Mouse (Mus musculus): ENCODE measurements at regions not wholly inside any gene's neighbourhood (a gene's known extent, or its start where the extent isn't known, plus 50 kb on each side); places are given as distances from the start of the nearest gene placed in this dataset.

GRCm38 (mm10) chr10:95086755-95087154, 142.1 kb upstream of the Plxnc1 start:
- no peak for DNase-seq (ENCODE audit: low spot score in 2 of 2)

GRCm38 (mm10) chr10:95085688-95086268, 141.1 kb upstream of the Plxnc1 start:
- peak in 1 of 2 experiments; percentile 48 for DNase-seq (ENCODE audit: low spot score in 2 of 2)

DNA sequence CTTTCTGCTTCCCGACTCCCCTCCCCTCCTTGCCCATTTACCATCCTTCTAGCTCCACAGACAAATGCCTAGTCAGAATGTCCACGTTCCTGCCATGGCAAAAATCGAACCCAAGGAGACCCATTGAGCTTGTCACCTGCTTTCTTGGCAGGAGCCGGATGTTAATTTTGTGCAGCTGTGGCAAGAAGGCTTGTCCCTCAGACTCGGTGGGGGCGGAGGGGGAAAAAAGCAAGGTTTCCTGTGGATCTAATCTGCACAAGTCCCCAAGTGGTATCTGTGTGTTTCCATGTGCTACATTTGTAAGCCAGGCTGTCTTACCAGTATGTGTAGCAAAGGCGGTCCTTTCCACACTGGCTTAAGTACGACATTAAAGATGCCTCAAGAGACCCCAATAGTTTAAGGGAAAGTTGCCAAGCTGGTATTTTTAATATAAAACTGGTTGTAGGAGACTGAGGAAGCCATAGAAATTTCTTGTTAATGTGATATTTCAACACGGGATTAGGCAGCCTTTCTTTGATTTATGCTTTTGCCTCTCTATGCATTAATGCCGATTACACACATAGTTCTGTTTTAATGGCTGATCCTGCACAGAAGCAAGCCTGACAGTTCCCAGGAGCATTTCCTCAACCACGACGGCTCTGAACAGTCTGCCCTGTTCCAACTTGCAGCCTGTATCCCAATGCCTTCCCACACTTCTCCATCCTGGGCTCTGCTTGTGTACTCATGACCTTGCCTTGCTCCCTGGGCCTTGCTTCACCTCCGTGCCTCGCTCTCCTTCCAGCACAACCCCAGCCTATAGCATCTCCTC, 138.9 kb upstream of the Plxnc1 start:
- no peak for DNase-seq (ENCODE audit: low spot score in 2 of 2)

- peak in 1 of 2 experiments; percentile 30 for DNase-seq (ENCODE audit: low spot score in 2 of 2)
Measured at GRCm38 (mm10) chr10:95082634-95083033, 138.0 kb upstream of the Plxnc1 start.

GRCm38 (mm10) chr10:95079979-95080378, 135.3 kb upstream of the Plxnc1 start:
- no peak for DNase-seq (ENCODE audit: low spot score in 2 of 2)

DNA sequence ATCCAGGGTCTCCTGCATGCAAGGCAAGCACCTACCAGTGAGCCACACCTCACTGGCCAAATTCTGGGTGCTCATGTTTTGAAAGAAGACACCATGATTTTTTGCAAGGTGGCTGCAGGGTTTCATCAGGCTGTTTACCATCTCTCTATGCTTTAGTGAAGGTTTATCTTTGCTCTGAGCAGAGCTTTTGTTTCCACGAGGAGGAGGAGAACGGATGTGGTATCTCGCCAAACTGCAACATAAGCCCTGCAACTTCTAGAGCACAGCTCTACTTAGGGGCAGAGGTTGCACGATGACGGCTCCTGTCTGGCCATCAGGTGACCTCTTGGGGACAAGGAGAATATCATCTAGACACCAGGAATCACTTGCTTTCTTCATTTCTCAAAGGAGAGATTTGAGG, 131.8 kb upstream of the Plxnc1 start:
- DNase-seq (ENCODE audit: low spot score in 2 of 2) = no peak

DNA sequence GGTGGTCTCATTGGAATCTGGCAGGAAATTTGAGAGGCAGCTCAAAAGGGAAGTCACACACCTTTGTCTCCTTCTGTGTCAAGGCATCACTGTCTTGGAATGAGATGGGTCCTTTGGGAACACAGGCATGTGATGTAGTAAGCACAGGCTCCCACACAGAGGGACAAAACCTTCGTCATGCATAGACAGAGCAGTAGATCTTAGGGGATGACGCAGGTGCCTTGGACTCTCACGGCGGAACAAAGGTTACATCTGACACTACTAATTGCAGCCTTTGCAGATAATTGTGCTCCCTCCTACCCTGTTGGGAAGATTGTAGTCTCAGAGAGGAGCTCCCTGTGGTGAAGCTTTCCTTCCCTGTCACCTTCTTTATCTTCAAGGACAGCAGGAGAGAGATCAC, 131.3 kb upstream of the Plxnc1 start:
- DNase-seq (ENCODE audit: low spot score in 2 of 2) = no peak

DNA sequence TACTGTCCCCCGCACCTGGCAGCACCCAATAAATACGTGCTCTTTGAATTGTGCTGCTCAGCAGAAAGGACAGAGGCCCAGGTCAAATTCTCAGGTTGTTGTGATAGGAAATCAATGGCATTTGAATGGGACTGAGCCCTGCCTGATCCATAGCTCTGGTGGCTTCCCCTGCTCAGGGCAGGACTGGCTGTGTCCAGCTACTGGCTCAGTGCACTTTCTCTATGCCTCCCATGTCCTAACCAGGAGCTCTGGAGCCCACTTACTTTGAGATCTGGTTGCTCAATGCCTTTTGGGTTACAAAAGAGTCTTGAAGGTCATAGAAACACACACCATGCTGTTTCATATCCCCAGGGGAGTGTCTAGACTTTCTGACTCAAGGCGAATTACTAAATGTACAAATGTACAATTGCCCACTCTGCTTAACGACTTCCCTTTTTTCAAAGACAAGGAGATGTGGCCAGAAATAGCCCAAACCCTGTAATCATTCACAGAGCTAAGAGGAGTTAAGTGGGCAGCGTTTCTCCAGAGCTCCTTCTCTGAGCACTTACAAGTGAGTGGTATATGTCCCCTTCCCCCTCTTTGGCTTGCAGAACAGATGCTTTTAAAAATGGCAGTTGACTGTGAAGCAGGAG, 130.4 kb upstream of the Plxnc1 start:
- DNase-seq (ENCODE audit: low spot score in 2 of 2) = no peak

DNA sequence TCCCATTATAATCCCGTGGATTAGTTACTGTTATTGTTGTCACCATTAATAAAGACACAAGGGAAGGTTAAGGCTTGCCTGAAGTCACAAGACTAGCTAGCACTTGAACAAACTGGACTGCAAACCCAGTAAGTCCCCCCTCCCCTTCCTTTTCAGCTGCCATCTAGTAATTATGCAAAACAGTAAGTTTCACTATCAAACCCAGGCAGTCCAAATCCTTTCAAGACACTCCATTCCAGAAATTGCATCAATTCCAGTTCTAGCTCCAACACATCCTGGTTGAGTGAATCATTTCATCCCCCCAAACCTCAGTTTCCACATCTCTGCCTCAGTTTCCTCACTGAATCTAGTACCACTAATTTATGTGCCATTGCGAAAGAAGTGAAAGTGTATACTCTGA, 129.7 kb upstream of the Plxnc1 start:
- no peak for DNase-seq (ENCODE audit: low spot score in 2 of 2)

DNA sequence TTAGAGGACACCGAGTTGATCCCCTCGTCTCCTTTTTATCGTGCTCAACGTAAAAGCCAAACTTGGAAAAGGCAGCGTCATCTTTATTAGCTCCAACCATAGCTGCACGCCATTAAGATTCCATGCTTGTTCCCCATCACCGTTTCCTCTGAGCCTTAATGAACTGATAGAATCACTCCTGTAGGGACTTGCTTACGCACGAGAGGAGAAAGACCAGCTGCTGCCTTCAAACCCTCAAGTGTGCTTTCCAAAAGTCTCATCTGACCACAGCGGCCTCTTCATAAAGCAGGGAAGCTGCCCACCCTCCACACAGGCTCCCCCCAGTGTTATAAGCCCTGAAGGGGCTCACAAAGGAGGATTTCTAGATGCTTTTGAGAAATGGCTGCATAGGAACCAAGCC, 123.3 kb upstream of the Plxnc1 start:
- no peak for DNase-seq (ENCODE audit: low spot score in 2 of 2)

- no peak for DNase-seq (ENCODE audit: low spot score in 2 of 2)
Measured at GRCm38 (mm10) chr10:95066774-95067173, 122.1 kb upstream of the Plxnc1 start.

DNA sequence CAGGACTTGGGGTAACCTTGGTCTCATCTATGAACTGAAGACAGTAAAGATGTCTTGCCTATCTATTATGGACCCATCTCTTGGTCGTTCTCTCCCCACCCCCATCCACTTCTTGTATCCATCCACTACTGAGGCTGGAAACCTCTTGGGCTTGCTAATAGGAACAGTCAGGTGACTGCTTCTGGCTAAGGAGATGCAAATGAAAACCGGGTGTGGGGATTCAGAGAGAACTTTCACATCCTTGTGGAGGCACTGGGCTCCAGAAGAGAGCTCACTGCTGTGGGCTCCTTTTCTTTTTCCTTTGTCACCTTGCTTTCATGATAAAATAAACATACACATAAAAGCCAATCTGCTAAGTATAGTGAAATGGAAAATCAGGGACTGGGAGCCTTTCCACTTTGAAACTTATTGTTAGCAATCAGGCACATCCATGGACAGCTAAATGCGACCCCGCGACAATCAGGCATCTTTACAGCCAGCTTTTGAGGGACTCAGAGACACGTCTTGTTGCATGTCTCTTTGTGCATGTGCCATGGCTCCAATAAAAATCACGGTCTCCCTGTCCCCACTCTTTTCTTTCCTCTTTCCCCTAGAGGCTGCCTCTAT, 115.0 kb upstream of the Plxnc1 start:
- no peak for DNase-seq (ENCODE audit: low spot score in 2 of 2)

DNA sequence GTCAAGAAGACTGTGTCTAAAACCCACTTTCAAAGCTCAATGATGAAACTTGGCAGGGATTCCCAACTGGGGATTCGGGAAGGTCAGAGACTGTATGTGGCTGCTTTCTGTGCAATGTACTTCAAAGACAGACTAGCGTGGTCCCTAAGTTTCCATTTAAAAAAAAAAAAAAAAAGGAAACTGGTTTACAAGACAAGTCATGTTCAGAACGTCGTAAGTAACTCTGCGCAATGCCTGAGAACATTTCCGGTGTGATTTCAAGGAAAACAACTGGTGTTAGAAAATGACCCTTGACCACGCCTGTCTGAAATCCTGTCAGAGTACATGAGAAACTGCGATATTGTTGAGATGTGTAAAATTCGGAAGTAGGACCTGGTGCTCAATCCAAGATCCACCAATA, 114.4 kb upstream of the Plxnc1 start:
- DNase-seq (ENCODE audit: low spot score in 2 of 2) = no peak

DNA sequence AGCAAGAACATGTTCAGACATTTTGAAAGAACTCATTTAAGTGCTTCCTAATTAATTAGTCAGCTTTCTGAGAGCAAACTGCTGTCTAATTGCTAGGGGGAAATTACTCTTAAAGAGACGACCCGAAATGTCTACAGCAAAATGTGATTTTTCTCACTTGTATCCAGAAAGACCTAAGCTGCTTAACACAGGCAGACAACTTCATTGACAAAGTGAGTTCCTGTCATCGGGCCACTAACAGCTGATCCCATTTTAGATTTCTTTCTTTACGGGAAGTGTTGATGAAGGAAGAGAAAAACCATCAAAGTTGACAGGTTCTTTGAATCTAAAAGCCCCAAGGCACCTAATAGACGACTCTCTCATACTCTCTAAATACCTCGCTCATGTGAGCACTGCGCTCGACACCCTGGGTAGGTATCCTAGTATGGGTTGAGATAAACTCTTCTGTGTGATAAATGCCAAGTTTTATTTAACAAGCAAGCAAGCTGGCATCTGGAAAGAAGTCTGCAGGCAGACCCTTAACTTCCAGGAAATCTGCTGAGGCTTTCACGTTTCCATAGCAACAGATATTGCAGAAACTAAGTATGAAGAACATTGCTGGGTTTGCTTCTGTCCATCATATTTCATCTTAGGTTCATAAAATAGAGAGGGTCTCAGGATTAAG, 112.5 kb upstream of the Plxnc1 start:
- DNase-seq (ENCODE audit: low spot score in 2 of 2) = no peak

GRCm38 (mm10) chr10:95056541-95056940, 111.9 kb upstream of the Plxnc1 start:
- no peak for DNase-seq (ENCODE audit: low spot score in 2 of 2)

- no peak for DNase-seq (ENCODE audit: low spot score in 2 of 2)
Measured at GRCm38 (mm10) chr10:95054869-95055268, 110.2 kb upstream of the Plxnc1 start.

DNA sequence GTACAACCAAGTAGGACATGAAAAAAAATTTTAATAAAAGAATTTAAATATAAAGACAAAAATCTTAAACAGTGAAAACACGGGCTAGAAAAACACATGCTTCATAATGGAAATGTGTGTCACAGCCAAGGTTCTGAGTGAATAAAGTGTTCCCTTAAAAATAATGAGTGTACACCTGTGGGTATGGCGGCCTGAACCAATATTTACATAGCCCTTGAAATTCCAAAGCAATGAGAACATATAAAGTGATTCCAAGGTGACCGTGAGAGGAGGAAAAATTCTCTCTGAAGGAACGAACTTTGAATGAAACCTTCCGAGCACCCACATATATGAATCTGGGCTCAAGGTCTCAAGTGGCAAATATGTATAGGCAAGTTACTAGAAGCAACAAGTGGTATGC, 104.2 kb upstream of the Plxnc1 start:
- no peak for DNase-seq (ENCODE audit: low spot score in 2 of 2)

DNA sequence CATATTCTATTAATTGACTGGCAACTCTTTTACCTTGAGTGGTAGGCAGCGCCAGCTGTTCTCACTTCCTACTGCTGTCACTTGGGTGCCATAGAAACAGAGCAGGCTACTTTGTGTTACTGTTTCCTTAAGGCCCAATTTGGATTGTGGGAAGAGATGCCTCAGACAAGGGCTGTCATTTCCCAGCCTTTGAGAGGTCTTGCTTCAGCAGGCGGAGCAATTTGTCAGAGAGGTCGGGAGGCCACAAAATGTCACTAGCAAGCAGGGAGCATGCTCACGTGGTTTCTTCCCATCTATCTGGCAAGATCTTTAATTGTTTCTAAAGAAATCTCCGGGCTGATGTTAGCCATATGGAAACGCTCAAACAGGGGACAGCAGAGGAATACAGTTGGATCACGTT, 99.3 kb upstream of the Plxnc1 start:
- DNase-seq (ENCODE audit: low spot score in 2 of 2) = peak; percentile 10 to 48

GRCm38 (mm10) chr10:95040258-95040895, 95.7 kb upstream of the Plxnc1 start:
- DNase-seq (ENCODE audit: low spot score in 2 of 2) = no peak

GRCm38 (mm10) chr10:95036043-95036697, 91.5 kb upstream of the Plxnc1 start:
- DNase-seq (ENCODE audit: low spot score in 2 of 2) = no peak

- DNase-seq (ENCODE audit: low spot score in 2 of 2) = peak; percentile 23 to 50
Measured at GRCm38 (mm10) chr10:95035371-95035770, 90.7 kb upstream of the Plxnc1 start.
